In genomic region chr2:32311443-32312317, GRCm38 (mm10) we compare ENCODE assay signal across 7 mouse cellular contexts. TPM values are rescaled to one million over a fixed set of nuclear protein-coding genes. Genes with fewer than 3 reads are reported as not detected.
DNase-seq lines count a peak whose midpoint lies in the region; ATAC-seq and TF ChIP-seq lines count a peak whose summit lies in the region.

No protein-coding gene starts in this region.

- TF ChIP-seq POLR2A in embryonic fibroblast, embryonic 13.5 days (IDR thresholded peaks at IDR 0.05; ENCODE audit: low read depth, low read length), result no peak; the same call in 1 of the 2 replicates

- H3K4me2 ChIP-seq in lung, embryonic 15.5 days, result peak overlapping the region; percentile 100
- H3K4me2 ChIP-seq in intestine, embryonic 15.5 days (replicated peaks), result peak overlapping the region; percentile 100
- H3K4me2 ChIP-seq in neural tube, embryonic 13.5 days, result peak overlapping the region; percentile 90

- H3K4me1 ChIP-seq in lung, embryonic 15.5 days, result peaks cover 43% of the 10 kb centered on the region
- H3K4me1 ChIP-seq in embryonic fibroblast, embryonic 13.5 days (ENCODE audit: control insufficient read depth, insufficient read depth, low read length), result peaks cover 15% of the 10 kb centered on the region
- H3K4me1 ChIP-seq in intestine, embryonic 15.5 days (replicated peaks), result peaks cover 34% of the 10 kb centered on the region
- H3K4me1 ChIP-seq in neural tube, embryonic 13.5 days (replicated peaks), result peaks cover 21% of the 10 kb centered on the region

- H3K36me3 ChIP-seq in lung, embryonic 15.5 days, result peaks cover 23% of the 10 kb centered on the region
- H3K36me3 ChIP-seq in intestine, embryonic 15.5 days, result peaks cover 17% of the 10 kb centered on the region; the same call in 1 of the 2 replicates
- H3K36me3 ChIP-seq in neural tube, embryonic 13.5 days, result peaks cover 61% of the 10 kb centered on the region

- TF ChIP-seq CTCF in embryonic fibroblast, embryonic 13.5 days (IDR thresholded peaks at IDR 0.05; ENCODE audit: borderline replicate concordance, insufficient read depth, low read length), result no peak

- no peak for DNase-seq in lung, postnatal 14 days
- no peak for DNase-seq in adrenal gland, postnatal 14 days
- DNase-seq in frontal cortex, postnatal 36 days (ENCODE audit: low spot score in 2 of 2), result no peak

- H3K9me3 ChIP-seq in lung, embryonic 15.5 days, result no peaks in the 10 kb centered on the region
- H3K9me3 ChIP-seq in intestine, embryonic 15.5 days, result no peaks in the 10 kb centered on the region
- no peaks in the 10 kb centered on the region for H3K9me3 ChIP-seq in neural tube, embryonic 13.5 days

- whole genome bisulfite sequencing in lung, embryonic 15.5 days, result 8% methylated on average over 38 of the region's 42 CpGs
- 10% methylated on average over 37 of the region's 42 CpGs for WGBS in intestine, embryonic 15.5 days
- WGBS in neural tube, embryonic 13.5 days, result 10% methylated on average over 40 of the region's 42 CpGs

- no peaks in the 10 kb centered on the region for H3K27me3 ChIP-seq in lung, embryonic 15.5 days
- H3K27me3 ChIP-seq in intestine, embryonic 15.5 days (replicated peaks), result no peaks in the 10 kb centered on the region
- H3K27me3 ChIP-seq in neural tube, embryonic 13.5 days, result peaks cover 34% of the 10 kb centered on the region

- peak overlapping the region; percentile 75 for H3K9ac ChIP-seq in lung, embryonic 15.5 days
- peak overlapping the region; percentile 66 for H3K9ac ChIP-seq in intestine, embryonic 15.5 days
- H3K9ac ChIP-seq in neural tube, embryonic 13.5 days, result peak overlapping the region; percentile 75

- peak overlapping the region; percentile 64 for H3K4me3 ChIP-seq in lung, embryonic 15.5 days
- H3K4me3 ChIP-seq in embryonic fibroblast, embryonic 13.5 days (ENCODE audit: insufficient read depth, low read length), result peak overlapping the region; percentile 53
- peak overlapping the region; percentile 69 for H3K4me3 ChIP-seq in intestine, embryonic 15.5 days (replicated peaks)
- H3K4me3 ChIP-seq in neural tube, embryonic 13.5 days, result peak overlapping the region; percentile 48

- H3K27ac ChIP-seq in lung, embryonic 15.5 days, result no peak overlapping the region; the same call in 1 of the 2 replicates
- H3K27ac ChIP-seq in embryonic fibroblast, embryonic 13.5 days (ENCODE audit: insufficient read depth, low read length), result no peak overlapping the region
- H3K27ac ChIP-seq in intestine, embryonic 15.5 days, result 0 out of 2 replicates have a peak overlapping the region, but pooled peaks have one; percentile 40
- no peak overlapping the region for H3K27ac ChIP-seq in neural tube, embryonic 13.5 days (replicated peaks)

- no peak for ATAC-seq in lung, embryonic 15.5 days (ENCODE audit: borderline replicate concordance, extremely low read depth, low FRiP score, low TSS enrichment)
- no peak; the same call in none of the 2 replicates for ATAC-seq in intestine, embryonic 15.5 days
- no peak for ATAC-seq in neural tube, embryonic 13.5 days (ENCODE audit: low read depth)

RNA-seq across cellular contexts. Expression of gene Swi5, which starts 23.8 kb away (rescaled TPM):
- polyA plus RNA-seq in lung, embryonic 15.5 days (2015; fragmentation: Nextera tagmentation; extraction: Ambion mirVana), result 405 and 449 TPM in 2 replicates
- 474 and 541 TPM in 2 replicates for polyA plus RNA-seq in embryonic fibroblast, embryonic 13.5 days (2011; ENCODE audit: insufficient read length, low read depth, missing spikeins)
- polyA plus RNA-seq in intestine, embryonic 15.5 days (2015; fragmentation: Nextera tagmentation; extraction: Ambion mirVana), result 387 and 409 TPM in 2 replicates
- polyA plus RNA-seq in neural tube, embryonic 13.5 days (2015; fragmentation: Nextera tagmentation; extraction: Ambion mirVana), result 432 and 483 TPM in 2 replicates
- total RNA-seq in adrenal gland, postnatal 14 days (2021), result 251 and 254 TPM in 2 replicates

RNA-seq across cellular contexts. Expression of gene Golga2, which starts 24.5 kb away (rescaled TPM):
- polyA plus RNA-seq in lung, embryonic 15.5 days (2015; fragmentation: Nextera tagmentation; extraction: Ambion mirVana), result 22.8 and 24.3 TPM in 2 replicates
- polyA plus RNA-seq in embryonic fibroblast, embryonic 13.5 days (2011; ENCODE audit: insufficient read length, low read depth, missing spikeins), result 73.1 and 78.9 TPM in 2 replicates
- 19.7 and 20.5 TPM in 2 replicates for polyA plus RNA-seq in intestine, embryonic 15.5 days (2015; fragmentation: Nextera tagmentation; extraction: Ambion mirVana)
- polyA plus RNA-seq in neural tube, embryonic 13.5 days (2015; fragmentation: Nextera tagmentation; extraction: Ambion mirVana), result 27.8 and 30.0 TPM in 2 replicates
- total RNA-seq in adrenal gland, postnatal 14 days (2021), result 69.4 and 72.8 TPM in 2 replicates

RNA-seq across cellular contexts. Expression of gene Ciz1, which starts 40.4 kb away (rescaled TPM):
- polyA plus RNA-seq in lung, embryonic 15.5 days (2015; fragmentation: Nextera tagmentation; extraction: Ambion mirVana), result 47.0 and 47.7 TPM in 2 replicates
- polyA plus RNA-seq in embryonic fibroblast, embryonic 13.5 days (2011; ENCODE audit: insufficient read length, low read depth, missing spikeins), result 41.8 and 47.6 TPM in 2 replicates
- 38.9 and 39.8 TPM in 2 replicates for polyA plus RNA-seq in intestine, embryonic 15.5 days (2015; fragmentation: Nextera tagmentation; extraction: Ambion mirVana)
- polyA plus RNA-seq in neural tube, embryonic 13.5 days (2015; fragmentation: Nextera tagmentation; extraction: Ambion mirVana), result 49.9 and 51.1 TPM in 2 replicates
- 61.8 and 67.0 TPM in 2 replicates for total RNA-seq in adrenal gland, postnatal 14 days (2021)

RNA-seq across cellular contexts. Expression of gene Dnm1, which starts 41.5 kb away (rescaled TPM):
- 7.0 and 7.6 TPM in 2 replicates for polyA plus RNA-seq in lung, embryonic 15.5 days (2015; fragmentation: Nextera tagmentation; extraction: Ambion mirVana)
- polyA plus RNA-seq in embryonic fibroblast, embryonic 13.5 days (2011; ENCODE audit: insufficient read length, low read depth, missing spikeins), result 37.2 and 52.6 TPM in 2 replicates
- polyA plus RNA-seq in intestine, embryonic 15.5 days (2015; fragmentation: Nextera tagmentation; extraction: Ambion mirVana), result 12.2 and 16.4 TPM in 2 replicates
- polyA plus RNA-seq in neural tube, embryonic 13.5 days (2015; fragmentation: Nextera tagmentation; extraction: Ambion mirVana), result 44.3 and 47.0 TPM in 2 replicates
- total RNA-seq in adrenal gland, postnatal 14 days (2021), result 18.9 and 26.7 TPM in 2 replicates

RNA-seq across cellular contexts. Expression of gene Uck1, which starts 51.7 kb away (rescaled TPM):
- 66.6 and 69.9 TPM in 2 replicates for polyA plus RNA-seq in lung, embryonic 15.5 days (2015; fragmentation: Nextera tagmentation; extraction: Ambion mirVana)
- polyA plus RNA-seq in embryonic fibroblast, embryonic 13.5 days (2011; ENCODE audit: insufficient read length, low read depth, missing spikeins), result 20.5 and 22.1 TPM in 2 replicates
- 64.7 and 69.0 TPM in 2 replicates for polyA plus RNA-seq in intestine, embryonic 15.5 days (2015; fragmentation: Nextera tagmentation; extraction: Ambion mirVana)
- 68.3 and 75.5 TPM in 2 replicates for polyA plus RNA-seq in neural tube, embryonic 13.5 days (2015; fragmentation: Nextera tagmentation; extraction: Ambion mirVana)
- 132 and 137 TPM in 2 replicates for total RNA-seq in adrenal gland, postnatal 14 days (2021)
